Mouse (Mus musculus) lung, postnatal 4 days (tissue): ENCODE results near the gene Pcbp3.

Source experiments
- DNase-seq, 2 experiments: peaks; one replicate each; pipeline ENCODE4 v3.0.0; 2021

The Pcbp3 gene

DNA sequence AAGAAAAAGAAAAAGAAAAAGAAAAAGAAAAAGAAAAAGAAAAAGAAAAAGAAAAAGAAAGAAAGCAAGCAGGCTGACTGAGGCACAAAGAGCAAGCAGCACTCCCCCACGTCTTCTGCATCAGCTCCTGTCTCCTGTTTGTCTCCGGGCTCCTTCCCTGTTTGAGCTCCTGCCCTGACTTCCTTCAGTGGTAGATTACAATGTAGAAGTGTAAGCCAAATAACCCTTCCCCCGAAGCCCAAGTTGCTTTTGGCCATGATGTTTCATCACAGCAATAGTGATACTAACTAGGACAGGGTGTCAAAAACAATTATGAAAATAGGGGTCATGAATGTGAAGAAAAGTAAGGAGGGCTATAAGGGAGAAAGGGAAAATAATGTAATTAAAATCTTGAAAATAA, 43.6 kb downstream of the Pcbp3 start:
- no peak for DNase-seq

DNA sequence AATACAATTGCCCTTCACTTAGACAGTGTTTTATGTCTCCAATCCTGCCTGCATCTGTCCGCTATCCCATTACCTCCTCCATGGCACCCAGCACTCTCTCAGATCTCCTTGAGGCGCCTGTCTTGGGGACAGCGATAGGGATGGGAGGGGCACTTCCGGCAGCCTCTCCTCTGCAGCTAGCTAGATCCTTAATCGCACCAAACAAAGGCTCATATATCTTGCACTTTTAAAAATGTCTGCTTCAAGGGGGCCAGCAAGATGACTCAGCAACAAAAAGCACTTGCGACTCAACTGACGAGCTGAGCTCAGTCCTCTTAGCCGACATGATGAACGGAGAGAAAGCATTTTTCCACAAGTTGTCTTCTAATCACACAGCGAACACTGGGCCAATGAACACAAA, 55.3 kb downstream of the Pcbp3 start:
- DNase-seq: peak; percentile 30 to 66

DNA sequence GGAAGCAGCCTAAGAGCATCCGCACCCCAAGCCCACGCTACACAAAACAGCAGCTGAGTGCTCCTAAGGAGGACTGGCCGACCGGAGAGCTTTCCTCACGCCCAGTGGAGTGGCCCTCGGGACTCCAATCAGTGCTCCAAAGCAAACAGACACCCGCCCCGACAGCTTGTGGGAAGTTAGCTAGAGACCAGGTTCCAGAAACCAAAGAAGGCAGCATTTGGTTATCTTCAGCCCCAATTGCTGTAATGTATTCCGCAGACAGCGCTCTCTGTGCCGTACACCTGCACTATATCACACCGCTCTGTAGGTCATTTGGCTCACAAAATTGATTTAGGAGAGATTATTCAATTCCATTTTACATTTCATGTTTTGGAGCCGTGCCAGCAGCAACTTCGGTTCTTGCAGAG, 55.7 kb downstream of the Pcbp3 start:
- DNase-seq: peak; percentile 50 to 82

DNA sequence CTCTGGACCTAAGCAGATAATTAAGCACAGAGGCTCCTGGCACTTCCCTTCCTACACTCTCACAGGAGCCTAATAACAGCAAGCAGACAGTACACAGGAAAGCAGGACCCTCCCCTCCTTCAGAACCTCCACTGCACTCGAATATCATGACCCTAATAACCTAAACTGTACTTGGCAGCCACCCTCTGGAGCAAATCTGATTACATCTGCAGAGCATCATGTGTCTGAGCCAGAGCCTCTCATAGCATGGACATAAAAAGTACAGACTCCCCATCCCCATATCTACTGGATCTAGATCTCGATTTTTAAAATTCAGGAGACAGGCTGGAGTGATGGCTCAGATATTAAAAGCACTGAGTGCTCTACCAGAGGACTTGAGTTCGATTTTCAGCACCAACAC, 58.0 kb downstream of the Pcbp3 start:
- DNase-seq: no peak

DNA sequence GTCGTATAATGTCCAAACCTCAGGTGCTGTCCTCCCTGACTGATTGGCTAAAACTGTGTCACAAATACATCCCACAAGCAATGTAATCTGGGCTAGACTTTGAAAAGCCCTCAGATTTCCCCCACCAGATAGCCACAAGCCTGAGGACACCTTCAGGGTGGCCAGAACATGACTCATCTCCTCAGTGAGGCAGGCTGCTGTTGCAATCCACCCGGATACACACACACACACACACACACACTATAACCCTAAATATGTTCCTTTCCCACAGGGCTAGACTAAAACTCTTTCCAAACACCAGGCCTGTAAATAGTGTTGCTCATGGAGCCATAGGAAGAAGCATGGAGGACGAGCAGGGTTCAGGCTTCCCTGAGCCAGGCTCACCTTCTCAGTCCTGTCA, 58.6 kb downstream of the Pcbp3 start:
- DNase-seq: peak in 1 of 2 experiments; percentile 27

DNA sequence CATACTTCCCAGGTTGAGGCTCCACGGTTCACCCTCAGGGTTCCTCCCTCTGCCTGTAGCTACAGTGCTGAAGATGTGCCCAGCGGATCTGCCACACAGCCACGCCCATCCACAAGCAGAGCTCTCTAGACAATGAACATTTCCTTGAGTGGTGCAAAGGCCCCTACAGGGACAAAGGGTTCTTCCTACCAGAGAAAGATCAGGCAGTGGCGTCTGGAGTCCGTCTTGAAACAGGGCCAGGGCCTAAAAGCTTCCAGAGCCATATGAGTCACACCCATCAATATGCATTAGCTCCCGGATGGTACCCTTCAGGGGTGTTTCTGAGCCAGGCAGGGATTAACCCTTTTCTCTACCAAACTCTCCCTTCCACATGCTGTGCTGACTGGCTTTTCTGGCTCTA, 59.1 kb downstream of the Pcbp3 start:
- DNase-seq: peak; percentile 71 to 81

DNA sequence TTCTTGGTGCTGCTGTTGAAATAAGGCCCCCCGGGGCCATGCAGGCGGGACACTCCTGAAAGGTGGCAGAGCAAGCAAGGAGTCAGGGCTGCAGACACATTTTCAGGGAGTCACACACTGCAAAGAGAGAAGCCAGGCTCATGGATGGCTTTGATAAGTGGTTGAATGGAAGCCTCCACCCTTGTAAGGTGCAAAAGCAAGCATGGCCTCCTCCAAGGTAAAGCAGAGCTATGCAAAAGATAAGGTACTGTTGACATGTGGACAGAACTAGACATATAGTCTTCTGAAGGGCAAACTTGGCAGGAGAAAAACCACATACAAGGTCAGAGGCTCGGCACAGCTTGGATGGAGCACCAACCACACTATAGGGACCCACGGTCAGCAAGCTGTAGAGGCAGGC, 63.3 kb downstream of the Pcbp3 start:
- DNase-seq: no peak

DNA sequence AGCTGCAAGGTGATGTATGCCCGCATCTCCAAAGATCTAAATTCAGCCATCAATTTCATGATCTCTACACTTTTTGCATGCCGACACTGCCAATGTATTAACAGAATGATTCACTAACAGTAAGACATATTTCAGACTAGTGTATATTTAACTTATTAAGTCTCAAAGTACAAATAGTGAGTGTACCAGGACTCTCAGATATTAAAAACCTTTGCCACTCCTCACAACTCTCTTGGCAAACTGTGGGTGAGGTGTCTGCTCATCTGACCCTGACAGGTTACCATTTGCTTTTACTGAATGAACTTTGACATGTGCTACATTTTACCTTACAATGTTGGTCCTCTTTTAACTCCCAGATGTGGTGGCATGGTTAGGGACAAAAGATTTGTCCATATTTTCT, 70.2 kb downstream of the Pcbp3 start:
- DNase-seq: no peak

DNA sequence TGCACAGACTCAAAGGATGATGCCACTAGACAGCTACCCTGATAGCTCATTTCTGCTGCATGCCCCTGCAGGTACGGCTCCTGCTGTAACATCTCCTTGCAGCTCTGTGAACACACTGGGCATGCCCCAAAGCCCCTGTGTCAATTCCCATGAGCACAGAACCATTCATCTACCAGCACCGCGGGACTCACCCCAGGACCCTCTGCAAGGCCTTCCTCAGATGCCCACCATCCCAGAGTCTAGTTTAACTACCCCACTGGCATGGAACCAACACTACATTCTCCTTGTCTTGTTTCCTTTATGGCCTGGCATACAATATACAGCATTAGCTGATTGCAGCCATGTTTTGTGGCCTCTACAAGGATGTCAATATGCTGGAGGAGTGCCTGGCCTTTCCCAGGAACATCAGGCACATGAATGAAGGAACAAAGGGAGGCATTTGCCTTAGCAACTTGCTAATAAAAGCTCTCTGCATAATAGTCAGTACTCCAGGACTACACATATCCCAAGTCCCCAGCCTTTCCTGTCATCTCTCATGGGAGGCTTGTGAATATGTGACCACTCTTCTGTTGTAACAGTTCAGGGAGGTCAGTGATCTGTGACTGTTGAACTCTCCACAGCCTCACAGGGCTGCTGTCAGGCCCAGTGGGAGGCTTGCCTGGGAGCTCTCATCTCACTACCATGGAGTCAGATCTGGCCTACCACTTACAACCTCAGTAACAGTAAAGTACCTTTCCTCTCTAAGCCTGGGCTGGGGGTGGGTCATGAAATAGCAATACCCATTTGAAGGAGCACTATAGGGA, 78.0 kb downstream of the Pcbp3 start:
- no peak for DNase-seq

DNA sequence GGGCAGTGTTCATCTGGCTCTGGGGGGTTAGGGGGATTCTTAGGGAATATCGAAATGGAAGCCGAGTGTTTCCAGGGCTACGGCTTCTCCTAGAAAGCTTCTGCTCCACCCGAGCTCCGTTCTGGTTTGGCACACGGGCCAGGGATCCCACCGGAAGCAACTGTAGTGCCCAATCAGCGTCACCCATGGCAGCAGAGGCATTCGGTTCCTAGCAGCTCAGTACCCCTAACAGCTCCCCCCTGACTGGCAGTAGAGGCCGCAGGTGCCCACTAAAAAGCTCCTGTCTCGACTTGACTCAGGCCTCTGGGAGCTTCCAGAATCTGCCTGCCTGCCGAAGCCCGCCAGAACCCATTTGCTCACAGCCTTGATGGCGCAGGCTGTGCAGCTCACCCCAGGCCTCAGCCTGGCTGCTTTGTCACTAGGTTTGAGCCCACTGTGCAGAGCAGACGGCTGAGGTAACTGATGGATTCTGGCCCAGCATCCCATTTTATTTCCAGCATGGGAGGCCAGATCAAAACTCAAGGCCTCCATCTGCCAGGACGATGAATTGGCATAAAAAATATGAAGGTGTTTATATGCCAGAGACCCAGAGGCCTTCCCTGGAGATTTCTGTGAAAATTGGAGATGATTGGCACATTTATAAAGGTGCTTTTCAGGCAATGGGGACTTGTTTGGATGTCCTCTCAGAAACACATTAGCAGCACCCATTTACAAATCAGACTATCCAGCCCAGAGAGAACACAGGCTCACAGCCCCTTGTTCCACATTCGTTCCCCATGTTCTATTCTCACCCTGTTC, 78.8 kb downstream of the Pcbp3 start:
- no peak for DNase-seq

DNA sequence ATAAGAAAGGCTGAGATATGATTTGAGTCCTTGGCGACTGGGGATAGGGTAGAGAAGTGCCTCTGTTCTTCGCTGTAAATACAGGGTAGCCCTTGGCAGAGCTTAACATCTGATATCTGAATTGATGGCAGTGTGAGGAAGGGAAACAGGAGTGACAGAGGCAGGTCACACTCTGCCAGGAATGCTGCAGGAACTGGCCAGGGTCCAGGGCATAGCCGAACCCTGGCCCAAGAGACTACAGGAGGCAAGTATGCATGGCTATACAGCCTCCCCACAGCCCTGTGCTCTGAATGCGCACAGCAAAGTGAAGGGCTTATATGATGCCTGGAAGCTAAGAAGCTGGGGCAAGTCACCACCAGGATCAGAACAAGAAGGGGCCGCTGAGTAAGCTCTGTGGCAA, 79.8 kb downstream of the Pcbp3 start:
- DNase-seq: no peak

DNA sequence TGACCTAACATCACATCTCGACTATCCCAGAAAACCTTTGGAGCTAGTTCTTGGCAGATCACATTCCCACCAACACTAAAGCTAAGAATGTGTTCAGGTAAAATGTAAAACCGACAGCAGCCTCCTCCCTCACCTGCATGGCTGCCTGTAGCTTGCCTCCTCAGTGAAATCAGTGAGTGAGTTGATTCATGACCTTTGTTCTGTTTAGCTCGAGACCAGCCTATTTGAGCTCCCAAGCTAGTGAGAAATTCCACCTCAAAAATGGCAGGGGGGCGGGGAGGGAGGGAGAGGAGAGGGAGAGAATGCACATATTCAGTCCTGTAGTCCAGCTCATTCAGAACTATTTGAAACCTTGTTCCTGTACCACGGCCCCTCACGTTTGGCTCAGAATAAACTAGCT, 86.4 kb downstream of the Pcbp3 start:
- DNase-seq: no peak

DNA sequence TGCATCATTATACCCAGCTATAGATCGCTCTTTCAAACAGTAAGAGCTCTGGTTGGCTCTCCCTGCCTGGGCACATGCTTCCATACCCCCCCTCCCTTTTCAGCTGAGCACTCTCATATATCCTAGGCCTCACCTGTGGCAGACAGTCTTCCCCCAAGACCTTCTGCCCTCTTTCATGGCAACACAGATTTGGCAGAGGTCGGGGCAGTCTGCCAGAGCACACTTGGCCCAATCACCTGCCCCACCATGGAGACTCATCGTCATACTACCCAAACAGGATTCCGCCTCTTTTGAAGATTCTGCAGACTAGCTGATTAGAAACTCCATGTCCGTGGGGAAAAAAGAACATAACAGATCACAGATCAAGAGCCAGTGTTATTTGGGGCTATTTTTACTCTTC, 86.8 kb downstream of the Pcbp3 start:
- DNase-seq: no peak

DNA sequence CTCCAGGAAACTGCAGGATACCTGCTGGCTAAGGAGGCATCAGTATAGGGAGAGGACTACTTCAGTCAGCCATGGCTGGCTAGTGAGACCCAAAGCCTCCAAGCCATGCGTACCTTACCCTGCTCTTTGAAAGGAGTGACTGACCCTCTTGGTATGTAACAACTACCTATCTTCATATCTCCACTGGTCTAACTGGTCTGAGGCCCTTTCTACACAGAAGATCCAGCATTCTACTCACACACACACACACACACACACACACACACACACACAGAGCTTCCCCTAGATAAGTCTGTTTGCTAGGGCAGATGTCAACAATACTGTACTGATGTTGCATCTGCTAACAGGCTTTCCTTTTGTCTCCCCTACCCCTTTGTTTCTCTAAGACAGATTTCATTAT, 87.3 kb downstream of the Pcbp3 start:
- no peak for DNase-seq

DNA sequence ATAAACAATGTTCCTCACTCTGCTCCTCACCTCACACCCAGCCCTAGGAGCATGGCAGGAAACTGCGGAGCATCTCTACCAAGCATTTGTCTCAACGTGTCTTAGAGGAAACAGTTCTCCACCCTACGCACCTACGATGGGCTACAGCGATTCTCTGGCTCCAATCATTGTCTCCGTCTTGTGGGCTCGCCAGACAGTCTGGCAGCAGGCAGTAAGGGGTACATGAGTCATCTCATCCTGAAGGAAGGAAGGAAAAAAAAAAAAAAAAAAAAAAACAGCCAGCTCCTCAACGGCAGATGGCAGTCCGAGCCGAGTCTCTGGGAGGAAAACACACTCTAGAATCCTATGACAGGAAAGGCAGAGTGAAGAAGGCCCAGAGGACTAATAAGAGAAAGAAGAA, 87.7 kb downstream of the Pcbp3 start:
- DNase-seq: peak; percentile 22 to 57

DNA sequence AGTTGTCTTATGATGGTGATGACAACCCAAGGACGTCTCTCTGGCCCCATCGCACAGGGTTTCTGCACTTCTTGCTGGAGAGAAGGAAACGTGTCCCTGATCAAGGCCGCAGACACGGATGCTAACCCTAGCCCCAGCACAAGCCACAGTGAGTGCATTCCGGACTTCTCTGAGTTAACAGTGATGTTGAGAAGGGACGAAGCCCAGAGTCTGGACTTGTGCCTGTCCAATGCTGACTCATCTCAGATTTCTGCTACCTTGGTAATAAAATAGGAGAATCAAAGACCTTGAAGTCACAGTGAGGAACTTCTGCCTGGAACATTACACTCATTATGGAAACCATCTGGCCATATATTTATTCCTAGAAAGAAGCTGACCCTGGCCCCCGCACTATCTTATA, 89.0 kb downstream of the Pcbp3 start:
- DNase-seq: no peak

DNA sequence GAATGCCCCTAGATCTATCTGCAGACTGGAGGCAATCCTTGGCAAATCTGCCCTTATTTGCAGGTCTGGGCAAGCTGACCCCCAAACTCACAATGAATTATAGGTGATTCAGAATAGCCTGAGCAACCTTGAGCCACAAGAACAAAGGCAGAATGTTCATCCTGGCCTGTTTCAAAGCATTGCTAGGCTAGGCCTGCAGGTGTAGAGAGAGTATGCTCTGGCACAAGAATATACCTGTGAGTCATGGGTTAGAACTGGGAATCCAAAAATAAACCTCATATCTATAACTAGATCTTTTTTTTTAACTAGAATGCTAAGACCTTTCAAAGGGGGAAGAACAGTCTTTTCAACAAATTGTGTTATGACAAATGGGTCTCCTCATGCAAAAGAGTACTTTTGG, 95.8 kb downstream of the Pcbp3 start:
- no peak for DNase-seq

DNA sequence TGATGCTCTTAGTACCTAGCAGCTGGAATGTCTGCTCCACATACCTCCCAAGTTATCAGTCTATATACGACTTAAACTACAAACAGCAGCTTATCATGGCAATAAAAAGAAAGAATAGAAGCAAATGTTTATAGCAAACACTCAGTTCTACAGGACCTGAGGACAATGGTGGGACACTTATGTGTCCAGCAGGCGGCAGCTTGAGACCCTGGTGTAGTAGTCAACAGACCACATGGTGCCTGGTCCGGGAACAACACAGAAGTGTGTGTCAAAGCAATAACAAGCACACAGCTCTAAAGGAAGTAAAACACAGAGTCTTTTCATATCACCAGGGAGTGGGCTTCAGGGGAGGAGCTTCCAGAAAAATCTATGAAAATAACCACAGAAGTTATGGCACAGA, 100.7 kb downstream of the Pcbp3 start:
- DNase-seq: no peak

DNA sequence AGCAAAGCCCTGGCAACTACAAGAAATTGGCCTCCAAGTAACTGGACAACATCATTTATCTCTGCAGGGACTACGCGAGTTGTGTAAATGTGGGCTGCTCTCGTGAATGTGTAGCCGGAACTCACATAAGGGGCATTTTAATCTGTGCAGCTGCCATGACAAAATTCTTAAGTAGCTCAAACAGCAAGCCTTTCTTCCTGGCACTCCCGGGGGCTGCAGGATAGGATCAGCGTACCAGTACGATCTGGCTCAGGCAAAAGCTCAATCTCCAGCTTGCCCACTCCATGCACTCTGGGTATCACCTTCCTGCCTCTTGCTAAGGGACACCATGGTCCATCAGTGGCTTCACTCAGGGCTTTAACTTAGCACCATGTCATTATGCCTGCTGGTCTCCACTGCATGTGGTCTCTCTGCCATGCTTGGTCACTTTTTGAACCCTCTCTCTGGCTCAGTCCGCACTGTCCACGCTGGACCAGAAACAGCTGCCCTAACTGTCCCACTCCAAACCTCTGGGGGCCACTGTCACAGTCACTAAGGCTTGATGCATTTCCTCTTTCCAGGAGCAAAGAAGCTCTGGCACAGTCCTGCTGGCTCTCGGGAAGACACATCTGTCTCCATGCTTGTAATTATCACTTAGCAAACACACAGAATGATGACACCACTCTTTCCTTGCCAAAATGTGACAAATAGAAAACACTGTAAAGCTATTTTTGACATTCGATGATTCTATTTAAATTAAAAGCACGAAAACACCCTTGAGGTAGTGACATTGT, 102.1 kb downstream of the Pcbp3 start:
- peak in 1 of 2 experiments; percentile 33 for DNase-seq

DNA sequence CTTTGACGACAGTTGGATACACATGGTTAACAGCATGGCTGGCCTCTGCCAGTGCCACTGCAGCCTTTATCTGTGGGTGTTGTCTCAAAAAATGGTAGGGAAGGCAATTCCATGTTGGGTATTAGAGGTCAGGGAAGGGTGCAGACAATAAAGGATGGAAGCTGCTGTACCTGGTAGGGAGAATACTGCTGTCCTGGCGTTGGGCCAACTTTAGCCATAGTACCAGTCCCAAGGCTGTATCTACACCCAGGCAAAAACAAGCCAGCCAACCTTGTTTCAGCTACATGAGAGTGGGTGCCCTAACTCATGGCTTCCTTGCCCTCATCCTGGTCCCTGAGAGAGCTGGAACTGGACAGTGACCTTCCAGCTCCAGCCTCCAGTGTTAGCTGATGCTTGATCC, 103.8 kb downstream of the Pcbp3 start:
- no peak for DNase-seq

DNA sequence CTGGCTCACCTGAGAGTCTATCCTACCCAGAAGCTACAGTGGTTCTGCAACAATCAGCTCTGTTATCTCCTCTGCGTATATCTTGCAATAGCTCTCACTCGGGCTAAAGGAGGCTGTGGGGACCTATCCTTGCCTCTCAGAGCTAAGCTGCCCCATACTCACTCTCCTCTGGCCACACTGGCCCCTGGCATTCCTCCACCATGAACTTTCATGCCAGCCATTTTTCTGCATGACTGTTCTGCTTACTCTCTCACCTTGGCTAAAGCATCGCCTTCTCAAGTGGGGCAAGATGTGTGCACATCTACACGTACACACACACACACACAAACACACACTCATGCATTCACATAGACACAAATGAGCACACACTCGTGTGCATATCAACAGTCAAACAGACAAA, 115.2 kb downstream of the Pcbp3 start:
- DNase-seq: no peak

DNA sequence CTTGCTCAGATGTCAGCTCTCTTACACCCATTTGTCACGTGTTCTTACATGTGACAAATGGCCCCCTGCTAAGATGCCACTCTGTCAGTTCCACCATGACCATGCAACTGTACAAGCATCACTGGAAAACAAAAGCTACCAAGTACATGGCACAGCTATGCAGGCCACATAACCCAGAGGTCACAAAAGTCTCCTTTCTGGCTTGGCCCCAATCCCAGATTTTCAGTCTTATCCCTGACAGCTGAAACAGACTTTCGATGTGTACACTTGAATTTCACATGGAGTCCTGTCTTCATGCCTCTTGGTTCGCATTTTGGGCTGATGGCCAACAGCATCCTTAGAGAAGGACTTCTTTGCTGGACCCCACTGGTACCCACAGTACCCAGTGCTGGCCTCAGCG, 116.8 kb downstream of the Pcbp3 start:
- no peak for DNase-seq

DNA sequence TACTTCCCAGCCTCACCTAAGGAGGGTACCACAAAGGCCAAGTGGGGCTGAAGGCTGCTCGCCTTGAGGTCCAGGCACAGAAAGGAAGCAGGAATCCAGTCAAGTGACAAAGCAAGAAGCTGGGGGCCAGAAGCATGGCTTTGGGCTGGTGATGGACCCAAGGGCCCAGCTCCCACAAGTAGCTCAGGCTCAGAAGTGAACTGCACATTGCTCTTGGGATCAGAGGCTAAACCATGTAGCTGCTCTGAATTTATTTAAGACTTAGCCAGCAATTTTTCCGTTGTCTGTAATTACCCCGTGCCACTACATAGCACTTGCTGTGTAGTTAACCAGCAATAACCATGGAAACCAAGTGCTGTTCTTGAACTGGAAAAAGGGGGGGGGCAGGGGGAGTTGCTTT, 117.3 kb downstream of the Pcbp3 start:
- DNase-seq: no peak

DNA sequence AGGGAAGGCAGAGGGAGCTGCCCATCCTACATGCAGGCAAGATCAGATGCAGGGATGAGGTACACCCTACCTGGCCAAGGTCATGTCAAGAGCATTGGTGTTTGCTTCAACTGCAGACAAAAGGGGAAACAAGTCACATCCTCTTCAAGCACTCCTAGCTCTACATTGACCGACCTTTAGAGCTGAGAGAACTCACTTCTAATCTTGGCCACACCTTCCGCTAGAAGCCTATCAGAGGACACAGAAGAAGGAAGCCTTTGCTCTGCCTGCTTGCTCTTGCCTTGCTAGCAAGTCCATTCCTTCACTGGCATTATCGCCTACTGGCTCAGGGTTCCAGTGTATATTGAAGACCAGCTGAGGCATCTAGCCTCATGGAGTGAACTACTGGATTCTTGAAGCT, 119.6 kb downstream of the Pcbp3 start:
- DNase-seq: no peak
